Mouse (Mus musculus): ENCODE results near the gene Pou4f2.

Gene Pou4f2

DNA sequence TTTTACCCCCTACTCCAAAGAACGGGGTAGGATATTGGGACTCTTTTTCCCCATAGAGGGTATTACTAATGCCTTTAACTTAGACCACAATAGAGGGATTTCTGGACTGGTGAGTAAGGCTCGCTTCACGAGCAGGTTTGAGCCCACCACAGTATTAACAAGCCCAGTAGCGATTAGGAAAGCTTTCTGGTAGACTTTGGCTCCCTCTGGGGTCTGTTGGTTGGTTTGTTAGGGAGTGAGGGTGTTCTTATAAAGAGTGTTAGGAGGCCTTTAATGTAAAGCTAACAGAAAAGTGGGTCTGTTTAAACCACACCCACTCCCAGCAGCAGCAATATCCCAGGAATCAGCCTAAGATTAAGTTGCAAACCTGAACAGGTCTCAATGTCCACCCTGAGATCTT lies 17.2 kb downstream of the Pou4f2 start:
- no peak for DNase-seq (ENCODE audit: inconsistent ontology term)

DNA sequence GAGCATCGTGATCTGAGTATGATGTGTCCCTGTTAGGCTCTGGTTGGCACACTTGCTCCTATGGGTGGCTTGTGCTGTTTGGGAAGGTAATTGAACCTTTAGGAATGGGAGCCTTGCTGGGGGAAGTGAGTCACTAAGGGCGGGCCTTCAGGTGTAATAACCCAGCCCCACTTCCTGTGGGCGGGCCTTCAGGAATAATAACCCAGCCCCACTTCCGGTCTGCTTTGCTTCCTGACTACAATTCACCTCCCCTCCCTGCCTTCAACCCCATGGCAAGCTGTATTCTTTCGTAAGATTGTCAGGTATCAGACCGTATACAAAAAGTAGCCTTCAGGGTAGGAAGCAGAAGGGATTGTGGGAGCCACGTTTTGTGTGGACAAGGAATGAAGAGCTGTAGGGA lies 45.7 kb downstream of the Pou4f2 start:
- no peak for DNase-seq (ENCODE audit: inconsistent ontology term)

Data from Muller cell, postnatal 12 days (primary cell).